Mouse (Mus musculus): ENCODE data around the gene Mdm2. TPM values are rescaled to one million over a fixed set of nuclear protein-coding genes. Genes with fewer than 3 reads are reported as not detected.

The Mdm2 gene
- total RNA-seq, 2 experiments from 2014 or later, result 48.4 to 51.8 TPM

- intact Hi-C loops (cut with DNase I), result loop anchor here (10.0 kb wide), 1 partner anchor 310 kb away; no protein-coding TSS in a partner anchor
- DNase-seq, result no peak
These were observed 36.1 kb downstream of the Mdm2 start for GRCm38 (mm10) chr10:117674359-117675019.

DNA sequence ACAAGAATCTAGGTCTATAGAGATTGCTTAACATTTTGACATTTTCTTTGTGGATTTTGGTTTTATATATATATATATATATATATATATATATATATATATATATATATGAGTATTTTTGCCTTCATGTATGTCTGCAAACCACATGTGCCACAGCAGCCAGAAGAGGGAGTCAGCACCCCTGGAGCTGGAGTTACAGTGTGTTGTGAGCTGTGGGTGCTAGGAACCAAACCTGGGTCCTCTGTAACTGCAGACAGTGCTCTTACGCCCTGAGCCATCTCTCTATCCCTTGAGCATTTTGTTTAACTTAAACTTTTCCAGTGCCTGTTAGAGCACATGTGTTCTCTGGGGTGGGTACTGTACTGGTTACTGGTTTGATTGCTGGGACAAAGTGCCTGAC is 36.6 kb downstream of the Mdm2 start:
- DNase-seq, result no peak

GRCm38 (mm10) chr10:117672693-117673092 is 37.9 kb downstream of the Mdm2 start:
- intact Hi-C loops (cut with DNase I), result loop anchor here (2.0 to 10.0 kb wide), 2 partner anchors 32 to 308 kb away; no protein-coding TSS in a partner anchor
- no peak for DNase-seq

More for the DNA sequence above, 36.6 kb downstream of the Mdm2 start:
- intact Hi-C loops (cut with DNase I), result loop anchor here (2.0 to 10.0 kb wide), 2 partner anchors 33 to 309 kb away; no protein-coding TSS in a partner anchor

DNA sequence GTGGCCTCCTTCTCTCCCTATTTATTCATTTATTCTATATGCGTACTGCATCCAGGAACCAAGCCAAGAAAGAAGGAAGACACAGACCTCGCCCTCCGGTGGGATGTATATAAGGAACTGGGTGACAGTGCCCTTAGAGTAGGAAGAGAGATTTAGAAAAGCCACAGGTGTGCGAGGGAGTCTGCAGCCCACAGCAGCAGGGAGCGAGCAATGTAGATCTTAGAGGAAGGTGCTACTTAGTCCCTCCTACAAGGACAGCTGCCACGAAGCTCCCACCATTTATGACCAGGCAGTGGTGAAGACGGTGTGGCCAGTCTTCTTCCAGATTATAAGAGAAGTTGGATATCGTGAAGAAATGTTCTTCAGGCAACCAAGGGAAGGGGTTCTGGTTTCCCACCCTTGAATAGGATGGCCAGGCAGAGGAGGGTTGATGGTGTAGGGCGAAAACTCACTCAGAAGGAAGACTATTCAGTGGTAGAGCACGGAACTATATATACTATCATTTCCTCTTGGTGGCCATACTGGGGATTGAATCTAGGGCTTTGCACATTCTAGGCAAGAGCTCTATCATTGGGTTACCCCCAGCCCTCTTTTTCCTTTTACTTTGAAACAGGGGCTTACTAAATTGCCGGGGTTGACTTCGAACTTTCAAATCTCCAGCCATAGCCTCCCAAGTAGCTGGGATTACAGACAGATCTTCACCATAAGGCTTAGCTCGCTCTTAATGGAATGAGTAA is 38.5 kb downstream of the Mdm2 start:
- intact Hi-C loops (cut with DNase I), result loop anchor here (2.0 to 10.0 kb wide), 2 partner anchors 31 to 307 kb away; no protein-coding TSS in a partner anchor
- no peak for DNase-seq

- intact Hi-C loops (cut with DNase I), result loop anchor here (10.0 kb wide), 1 partner anchor 306 kb away; no protein-coding TSS in a partner anchor
- DNase-seq, result no peak
These were observed 39.3 kb downstream of the Mdm2 start for GRCm38 (mm10) chr10:117671266-117671665.

- DNase-seq, result no peak
- intact Hi-C loops (cut with DNase I), result loop anchor here (10.0 kb wide), 1 partner anchor 306 kb away; no protein-coding TSS in a partner anchor
These were observed 39.8 kb downstream of the Mdm2 start for GRCm38 (mm10) chr10:117670791-117671190.

GRCm38 (mm10) chr10:117670092-117670491 is 40.5 kb downstream of the Mdm2 start:
- DNase-seq, result no peak
- intact Hi-C loops (cut with DNase I), result loop anchor here (10.0 kb wide), 1 partner anchor 305 kb away; no protein-coding TSS in a partner anchor

GRCm38 (mm10) chr10:117669449-117670090 is 41.0 kb downstream of the Mdm2 start:
- no peak for DNase-seq
- intact Hi-C loops (cut with DNase I), result loop anchor here (10.0 kb wide), 1 partner anchor 305 kb away; no protein-coding TSS in a partner anchor

DNA sequence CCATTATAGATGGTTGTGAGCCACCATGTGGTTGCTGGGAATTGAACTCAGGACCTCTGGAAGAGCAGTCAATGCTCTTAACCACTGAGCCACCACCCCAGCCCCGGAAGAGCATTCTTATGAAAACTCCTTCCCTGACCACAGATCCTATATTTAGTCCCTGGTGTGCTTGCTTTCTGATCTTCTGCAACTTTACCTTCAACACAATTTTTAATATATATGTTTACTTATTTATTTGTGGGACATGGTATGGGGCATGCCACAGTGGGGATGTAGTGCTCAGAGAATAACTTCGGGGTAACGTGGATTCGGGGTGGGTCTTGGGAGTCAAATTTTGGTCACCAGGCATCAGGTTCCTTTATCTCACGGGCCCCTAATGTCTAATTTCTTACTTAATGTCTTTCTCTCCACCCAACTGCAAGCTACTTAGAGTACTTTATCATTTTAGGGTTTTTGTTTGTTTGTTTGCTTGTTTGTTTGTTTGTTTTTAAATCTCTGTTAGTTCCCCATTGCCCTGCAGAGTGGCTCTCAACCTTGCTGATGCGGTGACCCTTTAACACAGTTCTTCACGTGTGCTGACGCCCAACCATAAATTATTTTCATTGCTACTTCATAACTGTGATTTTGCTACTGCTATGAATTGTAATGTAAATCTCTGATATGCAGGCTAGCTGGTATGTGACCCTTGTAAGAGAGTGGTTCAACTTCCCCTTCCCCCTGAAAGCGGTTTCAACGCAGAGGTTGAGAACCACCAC is 41.8 kb downstream of the Mdm2 start:
- intact Hi-C loops (cut with DNase I), result no loop called here
- DNase-seq, result no peak

GRCm38 (mm10) chr10:117667663-117668507 is 42.7 kb downstream of the Mdm2 start:
- intact Hi-C loops (cut with DNase I), result no loop called here

GRCm38 (mm10) chr10:117666947-117667630 is 43.5 kb downstream of the Mdm2 start:
- DNase-seq, result no peak
- intact Hi-C loops (cut with DNase I), result no loop called here

More at GRCm38 (mm10) chr10:117667663-117668507, 42.7 kb downstream of the Mdm2 start:
- DNase-seq, result no peak

DNA sequence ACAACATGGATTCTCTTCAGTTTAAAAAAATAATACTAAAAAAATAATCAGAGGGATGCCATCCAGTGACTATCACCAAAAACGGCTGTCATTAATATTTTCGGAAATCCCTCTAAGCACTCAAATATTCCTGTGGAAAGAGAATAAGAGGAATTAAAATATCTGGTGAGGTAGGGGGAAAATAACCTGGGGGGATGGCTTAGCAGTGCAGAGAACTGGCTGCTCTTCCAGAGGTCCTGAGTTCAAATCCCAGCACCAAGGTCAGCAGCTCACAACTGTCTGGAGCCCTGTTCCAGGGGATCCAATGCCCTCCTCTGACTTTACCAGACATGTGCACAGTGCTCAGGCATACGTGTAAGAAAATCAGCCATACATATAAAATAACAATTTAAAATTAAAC is 44.2 kb downstream of the Mdm2 start:
- intact Hi-C loops (cut with DNase I), result no loop called here
- DNase-seq, result no peak

DNA sequence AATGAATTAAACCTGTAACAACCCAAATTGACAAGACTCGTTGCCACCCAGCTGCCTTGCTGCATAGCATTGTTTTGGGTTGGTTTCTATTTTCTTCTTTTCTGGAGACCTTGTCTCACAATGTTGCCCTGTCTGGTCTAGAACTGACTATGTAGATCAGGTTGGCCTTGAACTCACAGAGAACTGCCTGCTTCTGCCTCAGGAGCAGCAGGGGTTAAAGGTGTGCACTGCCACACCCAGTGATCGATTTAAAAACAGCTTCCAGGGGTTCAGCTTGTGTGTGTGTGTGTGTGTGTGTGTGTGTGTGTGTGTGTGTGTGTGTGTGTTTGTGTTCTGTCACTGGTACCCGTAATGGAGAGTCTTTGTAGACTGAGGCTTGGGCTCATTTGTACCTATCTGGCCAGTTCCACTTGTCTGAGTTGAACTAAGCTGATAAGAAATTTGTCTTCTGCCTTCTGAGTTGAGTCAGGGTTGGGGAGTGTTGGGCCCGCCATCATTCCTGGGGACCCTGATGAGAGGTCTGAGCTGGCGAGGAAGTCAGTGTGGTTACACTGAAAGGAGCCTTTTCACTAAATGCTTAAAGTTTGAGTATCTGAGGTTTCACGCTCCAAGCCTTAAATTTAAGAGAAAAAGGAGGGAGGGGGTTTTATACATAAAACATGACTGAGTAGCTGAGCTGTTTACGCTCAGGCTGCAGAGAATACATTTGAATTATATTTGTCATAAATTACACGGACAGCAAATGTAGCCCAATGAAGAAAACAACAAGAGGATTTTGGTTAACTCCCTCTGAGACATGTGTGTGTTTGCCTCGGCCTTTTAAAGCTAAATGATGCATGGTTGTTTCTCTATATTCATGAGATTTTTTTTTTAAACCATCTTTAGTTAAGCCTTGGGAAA is 44.9 kb downstream of the Mdm2 start:
- no peak for DNase-seq
- intact Hi-C loops (cut with DNase I), result no loop called here

- intact Hi-C loops (cut with DNase I), result no loop called here
- no peak for DNase-seq
These were observed 45.7 kb downstream of the Mdm2 start for GRCm38 (mm10) chr10:117664926-117665209.

DNA sequence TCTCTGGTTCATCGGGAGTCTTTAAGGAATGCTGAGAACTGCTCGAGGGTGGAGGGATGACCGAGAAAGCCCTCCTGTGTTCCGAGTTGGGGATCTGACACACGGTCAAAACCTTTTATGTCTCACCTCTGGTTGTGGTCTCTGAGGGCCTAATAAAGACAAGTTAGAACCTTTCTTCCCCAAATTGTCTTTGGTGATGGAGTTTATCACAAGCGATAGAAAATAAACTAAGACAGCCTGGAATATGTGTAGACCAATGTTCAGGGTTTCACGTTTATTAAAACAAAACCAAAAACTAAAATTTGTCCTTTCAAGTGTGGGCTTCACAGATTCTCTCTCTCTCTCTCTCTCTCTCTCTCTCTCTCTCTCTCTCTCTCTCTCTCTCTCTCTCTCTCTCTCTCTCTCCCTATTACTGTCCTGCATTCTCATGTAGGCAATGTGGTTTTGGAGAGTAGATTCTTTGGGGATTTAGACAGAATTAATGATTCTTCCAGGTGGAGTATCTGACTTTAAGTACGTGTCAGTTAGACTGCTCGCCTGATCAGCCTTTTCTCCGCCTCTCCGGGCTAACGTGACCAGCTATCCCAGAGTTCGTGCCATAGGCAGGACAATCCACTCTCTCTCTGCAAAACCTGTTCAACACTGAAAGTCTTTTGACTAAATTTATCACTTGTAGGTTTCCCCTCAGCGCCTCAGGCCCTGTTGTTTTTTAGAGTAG is 46.2 kb downstream of the Mdm2 start:
- DNase-seq, result no peak
- intact Hi-C loops (cut with DNase I), result no loop called here

- no peak for DNase-seq
- intact Hi-C loops (cut with DNase I), result no loop called here
These were observed 46.7 kb downstream of the Mdm2 start for GRCm38 (mm10) chr10:117663865-117664200.

DNA sequence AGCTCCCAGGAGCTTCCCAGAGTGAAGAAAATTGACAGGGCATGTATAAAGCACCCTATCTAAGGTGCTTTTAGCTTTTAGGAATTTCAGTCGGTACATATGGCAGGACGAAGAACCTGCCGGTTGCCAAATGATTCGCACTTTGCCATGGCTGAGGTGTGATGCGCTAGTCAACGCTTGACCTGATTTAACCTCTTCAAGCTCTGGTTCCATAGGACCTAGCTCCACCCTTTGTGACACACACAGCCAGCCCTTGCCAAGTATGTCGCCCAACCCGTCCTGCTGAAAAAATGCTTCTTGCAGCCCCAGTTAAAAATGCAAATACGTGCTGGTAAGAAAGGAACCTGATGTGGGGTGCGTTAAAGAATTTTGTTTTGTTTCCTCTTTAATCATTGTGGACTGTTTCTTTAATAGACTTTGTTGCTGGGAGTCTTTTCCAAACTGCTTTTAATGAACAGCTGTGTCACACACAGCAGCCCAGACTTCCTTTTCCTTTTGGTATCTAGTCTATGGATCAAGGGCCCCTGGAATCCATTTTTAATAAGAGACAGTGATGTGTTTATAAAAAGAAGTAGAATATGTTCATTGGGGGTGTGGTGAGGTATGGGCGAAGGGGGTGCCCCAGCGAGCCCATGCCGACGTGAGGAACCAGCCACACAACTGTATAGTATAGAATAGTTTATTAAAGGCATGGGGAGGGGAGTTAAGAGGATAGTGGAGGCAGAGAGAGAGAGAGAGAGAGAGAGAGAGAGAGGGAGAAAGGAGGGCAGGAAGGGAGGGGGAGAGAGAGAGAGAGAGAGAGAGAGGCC is 47.3 kb downstream of the Mdm2 start:
- intact Hi-C loops (cut with DNase I), result no loop called here

More for the DNA sequence above, 47.3 kb downstream of the Mdm2 start:
- DNase-seq, result no peak

Data from heart, postnatal 10 days (tissue).